Mouse (Mus musculus) CH12F3 (cell line): ENCODE data around the gene Tmem150c.

Source experiments
- in situ Hi-C: fragments of 300-500 bp; cut with MboI; formaldehyde crosslinking; loops from 2 replicates; pipeline ENCODE4 v1.14.3; 2020; ENCODE audit warnings: low sequenced_read_pairs

Tmem150c gene

GRCm38 (mm10) chr5:100159638-100159973, at the start of gene Tmem150c:
Gene Tmem150c (minus strand): TSS chr5:100159808.
- in situ Hi-C loops = no loop called here

- in situ Hi-C loops = no loop called here
These were observed 49.5 kb upstream of the Tmem150c start for GRCm38 (mm10) chr5:100209093-100209492.

- in situ Hi-C loops = no loop called here
These were observed 47.1 kb upstream of the Tmem150c start for GRCm38 (mm10) chr5:100206675-100207074.

GRCm38 (mm10) chr5:100205519-100206189, 46.0 kb upstream of the Tmem150c start:
- in situ Hi-C loops = no loop called here

GRCm38 (mm10) chr5:100200805-100201204, 41.2 kb upstream of the Tmem150c start:
- in situ Hi-C loops = no loop called here

GRCm38 (mm10) chr5:100200296-100200695, 40.7 kb upstream of the Tmem150c start:
- in situ Hi-C loops = no loop called here

- in situ Hi-C loops = no loop called here
These were observed 39.7 kb upstream of the Tmem150c start for GRCm38 (mm10) chr5:100199092-100199853.

GRCm38 (mm10) chr5:100197476-100197875, 37.9 kb upstream of the Tmem150c start:
- in situ Hi-C loops = no loop called here

GRCm38 (mm10) chr5:100196854-100197431, 37.3 kb upstream of the Tmem150c start:
- in situ Hi-C loops = no loop called here

- in situ Hi-C loops = no loop called here
These were observed 36.8 kb upstream of the Tmem150c start for GRCm38 (mm10) chr5:100196397-100196796.

- in situ Hi-C loops = no loop called here
These were observed 32.0 kb upstream of the Tmem150c start for GRCm38 (mm10) chr5:100191438-100192190.

- in situ Hi-C loops = no loop called here
These were observed 27.7 kb upstream of the Tmem150c start for GRCm38 (mm10) chr5:100187035-100187901.

GRCm38 (mm10) chr5:100186618-100187017, 27.0 kb upstream of the Tmem150c start:
- in situ Hi-C loops = no loop called here

GRCm38 (mm10) chr5:100185895-100186294, 26.3 kb upstream of the Tmem150c start:
- in situ Hi-C loops = no loop called here

- in situ Hi-C loops = no loop called here
These were observed 21.4 kb upstream of the Tmem150c start for GRCm38 (mm10) chr5:100181011-100181410.

GRCm38 (mm10) chr5:100178781-100179165, 19.2 kb upstream of the Tmem150c start:
- in situ Hi-C loops = no loop called here

GRCm38 (mm10) chr5:100178122-100178780, 18.6 kb upstream of the Tmem150c start:
- in situ Hi-C loops = no loop called here

- in situ Hi-C loops = no loop called here
These were observed 17.9 kb upstream of the Tmem150c start for GRCm38 (mm10) chr5:100177547-100177946.

GRCm38 (mm10) chr5:100176096-100176495, 16.5 kb upstream of the Tmem150c start:
- in situ Hi-C loops = no loop called here

GRCm38 (mm10) chr5:100175582-100175981, 16.0 kb upstream of the Tmem150c start:
- in situ Hi-C loops = no loop called here
